Mouse (Mus musculus) forebrain, embryonic 16.5 days (tissue): ENCODE results near the gene Csrp1. TPM values are rescaled to one million over a fixed set of nuclear protein-coding genes. Genes with fewer than 3 reads are reported as not detected.

ENCODE experiments used
- ATAC-seq: fragments of 200-750 bp; cut with Nextera tagmentation; 2 replicates; pipeline ENCODE4 v1.8.0; 2017; ENCODE audit warnings: mild to moderate bottlenecking, moderate library complexity
- H3K27ac ChIP-seq: fragments of 300-500 bp; sonication (generic); 2 replicates; pipeline ENCODE4 v1.5.1; 2014; ENCODE audit warnings: low read length, control low read depth
- H3K27me3 ChIP-seq: fragments of 300-500 bp; sonication (generic); replicated peaks from 2 replicates; pipeline ENCODE4 v1.6.1; 2014; ENCODE audit warnings: low read length; ENCODE audit not compliant: control insufficient read depth, insufficient read depth
- H3K36me3 ChIP-seq: fragments of 300-500 bp; sonication (generic); 2 replicates; pipeline ENCODE4 v1.6.1; 2014; ENCODE audit not compliant: control insufficient read depth, insufficient read depth
- H3K4me1 ChIP-seq: fragments of 300-500 bp; sonication (generic); replicated peaks from 2 replicates; pipeline ENCODE4 v1.6.1; 2014; ENCODE audit warnings: low read length; ENCODE audit not compliant: control insufficient read depth, insufficient read depth
- H3K4me2 ChIP-seq: fragments of 300-500 bp; sonication (generic); 2 replicates; pipeline ENCODE4 v1.6.1; 2014; ENCODE audit warnings: mild to moderate bottlenecking, low read length, control low read depth
- H3K4me3 ChIP-seq: fragments of 300-500 bp; sonication (generic); replicated peaks from 2 replicates; pipeline ENCODE4 v1.5.1; 2014; ENCODE audit warnings: mild to moderate bottlenecking, low read length, control low read depth
- H3K9ac ChIP-seq: fragments of 300-500 bp; sonication (generic); replicated peaks from 2 replicates; pipeline ENCODE4 v1.6.1; 2014; ENCODE audit warnings: low read depth, low read length, control low read depth
- H3K9me3 ChIP-seq: fragments of 300-500 bp; sonication (generic); 2 replicates; pipeline ENCODE4 v1.6.1; 2016; ENCODE audit warnings: low read length; ENCODE audit not compliant: control insufficient read depth
- WGBS: fragments of 180-500 bp; shearing (Covaris S2); extraction: QIAGEN DNeasy Blood & Tissue Kit; methylation state at CpG from one replicate; pipeline ENCODE4 v1.1.7; 2014; 5-methylcytosine and 5-hydroxymethylcytosine counted together
- polyA plus RNA-seq: library from polyadenylated mRNA; unstranded; fragments of >200 nt; fragmentation: Nextera tagmentation; extraction: Ambion mirVana; gene quantifications from 2 replicates; pipeline ENCODE4 v1.2.1, GENCODE M21; 2015

Gene Csrp1
- polyA plus RNA-seq, 1 experiment from 2014 or later: 14.5 TPM

- Histone ChIP-seq H3K27me3 (no peaks in the 10 kb centered on the region), H3K4me2 (no peak overlapping the region), H3K4me3 (no peak overlapping the region), H3K27ac (no peak overlapping the region), H3K4me1 (peaks cover 4% of the 10 kb centered on the region; the same call in 1 of the 2 replicates), H3K9ac (no peak overlapping the region), H3K9me3 (no peaks in the 10 kb centered on the region), H3K36me3 (no peaks in the 10 kb centered on the region)
- ATAC-seq: no peak
- 85% methylated on average over 6 of the region's 6 CpGs for WGBS
Measured at GRCm38 (mm10) chr1:135678145-135678544, 41.7 kb upstream of the Csrp1 start.

- Histone ChIP-seq H3K4me3 (no peak overlapping the region), H3K36me3 (no peaks in the 10 kb centered on the region), H3K9me3 (no peaks in the 10 kb centered on the region), H3K4me1 (peaks cover 4% of the 10 kb centered on the region; the same call in 1 of the 2 replicates), H3K4me2 (no peak overlapping the region), H3K27me3 (no peaks in the 10 kb centered on the region), H3K27ac (peak overlapping the region; percentile 57; the same call in 1 of the 2 replicates), H3K9ac (no peak overlapping the region)
- WGBS: 65% methylated on average over 4 of the region's 4 CpGs
- no peak for ATAC-seq
Measured at GRCm38 (mm10) chr1:135680716-135681115, 39.1 kb upstream of the Csrp1 start.

GRCm38 (mm10) chr1:135681122-135681521 is 38.7 kb upstream of the Csrp1 start:
- Histone ChIP-seq H3K36me3 (no peaks in the 10 kb centered on the region), H3K9me3 (no peaks in the 10 kb centered on the region), H3K4me2 (no peak overlapping the region), H3K4me3 (no peak overlapping the region), H3K9ac (no peak overlapping the region), H3K4me1 (peaks cover 4% of the 10 kb centered on the region; the same call in 1 of the 2 replicates), H3K27ac (peak overlapping the region; percentile 57; the same call in 1 of the 2 replicates), H3K27me3 (no peaks in the 10 kb centered on the region)
- WGBS: 57% methylated on average over 8 of the region's 8 CpGs
- peak; percentile 81; the same call in 1 of the 2 replicates for ATAC-seq

GRCm38 (mm10) chr1:135684895-135685294 is 35.0 kb upstream of the Csrp1 start:
- H3K4me1 ChIP-seq: peaks cover 24% of the 10 kb centered on the region
- WGBS: 64% methylated on average over 4 of the region's 4 CpGs
- H3K4me2 ChIP-seq: no peak overlapping the region

GRCm38 (mm10) chr1:135685316-135685715 is 34.5 kb upstream of the Csrp1 start:
- Histone ChIP-seq H3K27me3 (no peaks in the 10 kb centered on the region; the same call in 1 of the 2 replicates), H3K9me3 (no peaks in the 10 kb centered on the region), H3K9ac (no peak overlapping the region), H3K27ac (no peak overlapping the region), H3K4me2 (no peak overlapping the region), H3K4me1 (peaks cover 24% of the 10 kb centered on the region), H3K36me3 (no peaks in the 10 kb centered on the region), H3K4me3 (no peak overlapping the region)
- WGBS: 56% methylated on average over 6 of the region's 6 CpGs
- ATAC-seq: no peak

More at GRCm38 (mm10) chr1:135684895-135685294, 35.0 kb upstream of the Csrp1 start:
- Histone ChIP-seq H3K36me3 (no peaks in the 10 kb centered on the region), H3K27ac (no peak overlapping the region), H3K27me3 (no peaks in the 10 kb centered on the region; the same call in 1 of the 2 replicates), H3K9ac (no peak overlapping the region), H3K9me3 (no peaks in the 10 kb centered on the region), H3K4me3 (no peak overlapping the region)
- no peak for ATAC-seq

GRCm38 (mm10) chr1:135686792-135687510 is 32.9 kb upstream of the Csrp1 start:
- peak overlapping the region; percentile 40; the same call in 1 of the 2 replicates for H3K9ac ChIP-seq
- peak; percentile 17; the same call in 1 of the 2 replicates for ATAC-seq
- peaks cover 20% of the 10 kb centered on the region for H3K4me1 ChIP-seq
- H3K4me3 ChIP-seq: peak overlapping the region; percentile 67
- no peaks in the 10 kb centered on the region for H3K36me3 ChIP-seq
- H3K27me3 ChIP-seq: no peaks in the 10 kb centered on the region; the same call in 1 of the 2 replicates
- peak overlapping the region; percentile 99 for H3K4me2 ChIP-seq
- under 1% methylated on average over 19 of the region's 19 CpGs for WGBS
- H3K27ac ChIP-seq: no peak overlapping the region
- no peaks in the 10 kb centered on the region for H3K9me3 ChIP-seq

- Histone ChIP-seq H3K27ac (peak overlapping the region; percentile 24; the same call in 1 of the 2 replicates), H3K27me3 (no peaks in the 10 kb centered on the region; the same call in 1 of the 2 replicates), H3K4me3 (peak overlapping the region; percentile 67), H3K36me3 (no peaks in the 10 kb centered on the region), H3K4me2 (peak overlapping the region; percentile 99), H3K4me1 (peaks cover 20% of the 10 kb centered on the region), H3K9me3 (no peaks in the 10 kb centered on the region), H3K9ac (peak overlapping the region; percentile 74)
- ATAC-seq: peak; percentile 82
- WGBS: under 1% methylated on average over 60 of the region's 81 CpGs
Measured at GRCm38 (mm10) chr1:135687771-135688492, 31.9 kb upstream of the Csrp1 start.

- H3K27ac ChIP-seq: no peak overlapping the region
- no peak for ATAC-seq
- 23% methylated on average over 6 of the region's 6 CpGs for WGBS
Measured at GRCm38 (mm10) chr1:135688686-135689085, 31.2 kb upstream of the Csrp1 start.

GRCm38 (mm10) chr1:135690784-135691416 is 29.0 kb upstream of the Csrp1 start:
- Histone ChIP-seq H3K36me3 (no peaks in the 10 kb centered on the region), H3K9me3 (no peaks in the 10 kb centered on the region), H3K4me2 (no peak overlapping the region), H3K27ac (no peak overlapping the region), H3K9ac (no peak overlapping the region), H3K4me3 (no peak overlapping the region), H3K27me3 (no peaks in the 10 kb centered on the region; the same call in 1 of the 2 replicates), H3K4me1 (peaks cover 28% of the 10 kb centered on the region)
- no peak for ATAC-seq
- 73% methylated on average over 6 of the region's 6 CpGs for WGBS

More at GRCm38 (mm10) chr1:135688686-135689085, 31.2 kb upstream of the Csrp1 start:
- H3K4me3 ChIP-seq: peak overlapping the region; percentile 67
- H3K27me3 ChIP-seq: no peaks in the 10 kb centered on the region; the same call in 1 of the 2 replicates
- H3K4me2 ChIP-seq: peak overlapping the region; percentile 99
- no peaks in the 10 kb centered on the region for H3K9me3 ChIP-seq
- H3K36me3 ChIP-seq: no peaks in the 10 kb centered on the region
- H3K9ac ChIP-seq: no peak overlapping the region; the same call in 1 of the 2 replicates
- H3K4me1 ChIP-seq: peaks cover 24% of the 10 kb centered on the region
